Mouse (Mus musculus) adipocyte (in vitro differentiated cells): ENCODE data around the gene 2900026A02Rik.

Source experiments
- DNase-seq: peaks from one replicate; pipeline ENCODE4 v3.0.0-alpha.2; 2016; ENCODE audit warnings: low spot score

The 2900026A02Rik gene

DNA sequence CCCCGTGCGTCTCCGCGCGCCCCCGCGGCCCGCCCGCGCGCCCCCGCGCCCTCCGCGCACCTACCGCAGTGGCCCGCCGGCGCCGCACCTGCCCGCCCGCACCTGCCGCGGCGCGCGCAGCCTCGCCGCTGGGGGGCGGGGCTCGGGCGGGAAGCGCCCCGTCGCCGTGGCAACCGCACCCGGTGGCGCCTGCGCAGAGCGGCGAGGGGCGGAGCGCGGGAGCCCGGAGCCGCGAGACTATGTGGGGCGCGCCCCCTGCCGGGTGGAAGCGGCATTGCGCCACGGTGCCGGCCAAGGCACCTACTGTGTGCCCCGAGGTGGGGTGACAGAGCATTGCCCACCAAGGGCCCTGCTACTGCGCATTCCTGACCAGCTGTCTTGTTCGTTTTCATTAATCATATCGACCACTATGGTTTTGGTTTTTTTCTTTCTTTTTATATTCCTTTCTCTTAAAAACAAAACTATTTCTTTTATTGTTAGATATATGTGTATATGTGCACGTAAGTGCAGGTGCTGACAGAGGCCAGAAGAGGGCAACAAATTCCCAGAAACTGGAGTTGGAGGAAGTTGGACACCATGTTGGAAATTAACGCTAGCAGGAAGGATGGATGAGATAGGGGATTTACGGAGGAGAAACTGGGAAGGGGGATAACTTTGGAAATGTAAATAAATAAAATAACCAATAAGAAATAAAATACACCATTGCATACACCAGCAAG lies at the start of gene 2900026A02Rik:
2900026A02Rik (minus strand) TSS at position 90 of the 719 bp plus-strand sequence.
- DNase-seq, result no peak

DNA sequence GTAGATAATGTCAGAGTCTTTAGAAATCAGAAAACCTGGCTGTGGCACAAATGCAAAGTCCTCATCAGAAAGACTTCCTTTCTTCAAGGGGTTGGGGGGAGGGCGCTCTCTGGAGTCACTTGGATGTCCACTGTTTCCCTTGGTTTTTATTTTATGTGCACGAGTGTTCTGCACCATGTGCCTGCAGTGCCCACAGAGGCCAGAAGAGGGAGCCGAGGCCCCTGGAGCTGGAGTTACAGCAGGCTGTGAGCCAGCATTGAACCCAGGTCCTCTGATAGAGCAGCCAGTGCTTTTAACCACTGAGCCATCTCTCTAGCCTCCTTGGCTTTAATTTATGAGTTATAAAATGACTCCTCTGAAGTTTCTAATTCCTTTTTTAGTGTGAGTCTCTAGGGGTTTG lies 49.0 kb upstream of the 2900026A02Rik start:
- DNase-seq, result no peak

DNA sequence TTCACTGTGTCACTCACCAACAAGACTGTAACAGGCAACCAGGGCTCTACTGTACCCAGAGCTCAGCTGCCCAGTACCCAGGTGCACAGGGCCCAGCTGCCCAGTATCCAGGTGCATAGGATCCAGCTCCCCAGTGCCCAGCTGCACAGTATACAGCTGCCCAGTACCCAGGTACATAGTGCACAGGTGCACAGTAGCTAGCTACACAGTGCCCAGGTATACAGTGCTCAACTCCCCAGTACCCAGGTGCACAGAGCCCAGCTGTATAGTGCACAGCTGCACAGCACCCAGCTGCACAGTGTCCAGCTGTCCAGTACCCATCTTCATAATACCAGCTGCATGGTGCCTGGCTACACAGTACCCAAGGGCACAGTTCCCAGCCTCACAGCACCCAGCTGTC lies 47.2 kb upstream of the 2900026A02Rik start:
- DNase-seq, result no peak

DNA sequence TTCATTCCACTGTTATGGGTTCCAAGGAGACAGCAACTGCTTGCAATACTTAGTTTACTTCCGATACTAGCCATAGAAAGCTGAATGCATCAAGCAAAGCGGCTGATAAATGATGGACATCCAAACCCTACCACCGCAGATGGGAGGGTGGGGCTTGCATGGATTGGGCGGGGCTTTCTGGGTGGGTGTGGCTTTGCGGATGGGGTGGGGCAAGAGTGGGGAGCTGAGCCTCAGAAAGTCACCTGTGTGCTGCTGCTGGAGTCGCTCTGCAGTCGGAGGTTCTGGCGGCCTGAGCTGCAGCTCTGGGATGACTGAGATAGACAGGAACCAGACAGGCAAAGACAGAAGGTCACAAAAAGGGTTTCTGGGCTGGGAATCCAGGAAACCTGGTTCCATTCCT lies 44.6 kb upstream of the 2900026A02Rik start:
- DNase-seq, result no peak

DNA sequence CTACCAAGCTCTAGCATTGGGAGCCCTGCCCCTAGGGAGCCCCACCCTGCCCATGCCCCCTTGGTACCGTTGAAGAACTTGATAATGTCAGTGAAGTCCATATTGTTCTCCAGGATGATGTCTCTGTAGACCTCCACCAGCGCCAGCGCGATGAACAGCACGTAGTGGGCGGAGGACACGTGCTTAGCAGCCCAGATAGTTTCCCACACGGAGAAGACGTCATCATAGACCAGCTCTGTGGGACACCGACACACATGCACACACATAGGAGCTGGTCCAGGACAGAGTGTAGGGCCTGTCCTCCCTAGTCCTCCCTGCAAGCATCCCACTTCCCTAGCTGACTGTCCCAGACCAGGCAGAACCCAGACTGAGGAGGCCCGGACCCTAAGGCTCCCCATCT lies 29.8 kb upstream of the 2900026A02Rik start:
- DNase-seq, result no peak

DNA sequence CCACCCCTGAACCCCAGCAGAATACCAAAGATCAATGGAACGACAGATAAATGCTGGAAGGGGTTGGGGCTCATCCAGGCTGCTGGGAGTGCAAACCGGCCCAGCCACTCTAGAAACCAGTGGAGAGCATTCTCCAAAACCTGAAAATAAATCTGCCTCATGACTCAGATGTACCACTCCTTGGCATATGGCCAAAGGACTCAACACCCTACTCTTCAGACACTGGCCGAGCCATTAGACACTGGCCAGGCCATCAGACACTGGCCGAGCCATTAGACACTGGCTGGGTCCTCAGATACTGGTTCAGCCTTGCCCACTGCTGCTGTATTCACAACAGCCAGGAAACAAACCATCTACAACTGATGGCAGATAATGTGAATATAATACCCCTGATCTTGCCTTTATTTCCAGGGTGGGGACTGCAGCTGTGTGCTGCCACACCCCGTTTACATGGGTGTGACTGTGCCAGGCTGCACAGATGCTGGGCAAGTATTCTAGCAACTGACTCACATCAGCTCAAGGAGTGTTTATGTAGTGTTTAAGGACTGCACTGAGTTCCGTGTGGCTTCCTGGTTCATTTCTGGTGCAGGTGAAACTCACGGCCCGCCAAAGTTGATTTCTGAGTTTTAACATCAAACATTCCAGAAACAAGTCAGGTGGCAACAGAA lies 28.4 kb upstream of the 2900026A02Rik start:
- no peak for DNase-seq

DNA sequence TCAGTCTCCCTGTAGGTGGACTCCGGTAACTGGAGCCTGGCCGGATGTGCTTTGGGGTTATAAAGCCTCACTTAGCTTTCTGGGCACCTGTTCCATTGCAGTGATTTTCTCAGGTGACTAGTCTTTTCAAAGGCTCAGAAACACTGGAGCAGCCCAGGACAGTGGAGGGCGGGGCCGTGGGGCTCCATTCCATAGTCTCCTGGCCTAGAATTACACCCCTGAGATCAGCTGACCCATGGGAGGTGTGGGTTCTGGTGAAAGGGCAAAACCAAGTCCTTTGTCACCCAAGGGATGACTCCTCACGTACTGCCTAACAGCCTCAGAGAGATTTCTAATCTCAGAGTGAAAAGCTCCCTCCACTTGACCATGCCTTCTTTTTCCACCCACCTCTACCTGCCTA lies 9.2 kb upstream of the 2900026A02Rik start:
- no peak for DNase-seq

DNA sequence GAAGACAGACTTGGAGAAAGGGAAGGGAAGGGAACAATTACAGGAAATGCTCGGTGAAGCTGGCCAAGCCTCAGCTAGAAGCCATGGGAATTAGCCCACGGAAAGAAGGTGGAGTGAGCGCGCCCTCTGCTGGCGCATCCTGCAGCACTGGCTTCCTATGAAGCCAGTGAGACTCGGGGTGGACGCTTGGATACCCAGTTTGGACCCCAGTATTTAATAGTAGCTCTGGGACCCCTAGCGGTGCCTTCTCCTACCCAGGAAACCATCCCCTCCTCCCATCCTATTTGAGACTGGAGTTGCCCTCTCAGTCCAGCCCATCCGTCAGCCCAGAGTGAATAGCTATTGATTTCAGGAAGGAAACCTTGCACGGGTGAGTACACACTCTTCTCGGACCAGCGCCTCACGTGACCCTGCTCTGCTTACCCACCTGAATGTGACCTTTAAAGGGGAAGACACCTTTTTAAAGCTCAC lies 5.6 kb upstream of the 2900026A02Rik start, which contains the start of gene Tmem211:
Tmem211 (plus strand) TSS at position 278 of the 471 bp plus-strand sequence.
- DNase-seq, result no peak

DNA sequence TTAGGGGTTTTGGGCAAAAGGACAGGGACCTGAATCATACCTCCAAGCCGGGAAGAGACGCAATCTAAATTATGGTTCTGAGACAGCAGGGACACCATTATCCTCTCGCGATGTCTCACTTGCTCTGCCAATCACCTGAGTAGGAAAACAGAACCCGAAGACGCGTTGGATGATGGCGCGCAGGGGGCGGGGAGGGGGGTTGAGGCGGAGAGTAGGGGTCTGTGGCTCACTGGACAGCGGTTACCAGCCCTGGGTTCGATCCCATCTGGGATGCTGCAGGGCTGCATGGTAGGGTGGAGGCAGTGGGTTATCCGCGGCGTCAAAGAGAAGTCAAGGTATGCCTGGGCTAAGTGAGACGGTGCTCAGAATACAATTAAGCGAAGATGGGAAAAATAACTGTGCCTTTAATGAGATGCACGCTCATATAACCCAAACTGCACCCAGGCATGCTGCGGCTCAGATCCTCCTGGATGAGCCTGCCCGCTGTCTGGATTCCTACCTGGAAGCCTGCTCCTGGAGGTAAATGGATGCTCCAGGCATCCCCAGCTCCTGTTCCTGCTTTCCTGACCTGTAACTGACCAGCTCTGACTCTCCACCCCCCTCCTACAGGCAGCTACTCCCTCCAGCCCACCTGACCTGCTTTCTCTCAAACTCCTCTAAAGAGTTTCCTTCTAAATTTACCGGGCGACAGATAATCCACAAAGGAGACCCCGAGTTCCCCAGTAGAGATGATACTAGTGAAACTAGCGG lies 4.8 kb upstream of the 2900026A02Rik start:
- DNase-seq, result no peak

DNA sequence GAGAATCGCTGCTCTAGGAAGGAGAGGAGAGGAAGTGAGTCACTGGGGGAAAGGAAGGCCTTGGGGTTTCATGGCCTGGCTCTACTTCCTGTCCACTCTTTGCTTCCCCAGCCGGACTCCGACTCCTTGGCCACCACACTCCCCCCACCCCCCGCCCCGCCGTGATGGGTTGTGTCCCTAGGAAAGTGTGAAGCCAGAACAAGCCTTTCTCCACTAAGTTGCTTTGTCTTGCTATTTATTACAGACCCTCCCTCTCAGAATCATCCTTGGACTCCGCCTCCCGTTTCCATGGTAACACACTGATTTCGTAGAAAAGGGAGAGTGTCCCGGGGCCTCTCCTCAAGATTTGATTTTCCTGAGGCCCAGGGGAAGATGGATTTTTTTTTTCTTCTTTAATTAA lies 4.2 kb upstream of the 2900026A02Rik start:
- no peak for DNase-seq

DNA sequence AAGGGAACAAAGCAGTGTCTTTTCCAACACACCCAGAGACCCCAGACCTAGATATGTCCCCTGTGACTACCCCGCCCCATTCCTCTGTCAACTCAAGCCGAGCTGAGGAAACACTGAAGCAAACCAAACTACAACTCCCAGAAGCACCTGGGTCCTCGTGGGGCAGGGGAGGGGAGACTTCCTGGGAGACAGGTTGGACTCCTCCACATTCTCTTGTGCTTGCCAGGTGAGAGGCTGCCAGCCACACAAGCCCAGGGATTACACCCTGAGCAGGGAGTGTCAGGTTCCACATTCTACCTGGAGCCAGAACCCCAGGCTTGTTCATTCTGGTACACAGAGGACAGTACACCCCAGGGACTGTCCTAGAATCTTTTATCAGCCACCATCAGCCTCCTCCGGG lies 2.9 kb upstream of the 2900026A02Rik start:
- no peak for DNase-seq

DNA sequence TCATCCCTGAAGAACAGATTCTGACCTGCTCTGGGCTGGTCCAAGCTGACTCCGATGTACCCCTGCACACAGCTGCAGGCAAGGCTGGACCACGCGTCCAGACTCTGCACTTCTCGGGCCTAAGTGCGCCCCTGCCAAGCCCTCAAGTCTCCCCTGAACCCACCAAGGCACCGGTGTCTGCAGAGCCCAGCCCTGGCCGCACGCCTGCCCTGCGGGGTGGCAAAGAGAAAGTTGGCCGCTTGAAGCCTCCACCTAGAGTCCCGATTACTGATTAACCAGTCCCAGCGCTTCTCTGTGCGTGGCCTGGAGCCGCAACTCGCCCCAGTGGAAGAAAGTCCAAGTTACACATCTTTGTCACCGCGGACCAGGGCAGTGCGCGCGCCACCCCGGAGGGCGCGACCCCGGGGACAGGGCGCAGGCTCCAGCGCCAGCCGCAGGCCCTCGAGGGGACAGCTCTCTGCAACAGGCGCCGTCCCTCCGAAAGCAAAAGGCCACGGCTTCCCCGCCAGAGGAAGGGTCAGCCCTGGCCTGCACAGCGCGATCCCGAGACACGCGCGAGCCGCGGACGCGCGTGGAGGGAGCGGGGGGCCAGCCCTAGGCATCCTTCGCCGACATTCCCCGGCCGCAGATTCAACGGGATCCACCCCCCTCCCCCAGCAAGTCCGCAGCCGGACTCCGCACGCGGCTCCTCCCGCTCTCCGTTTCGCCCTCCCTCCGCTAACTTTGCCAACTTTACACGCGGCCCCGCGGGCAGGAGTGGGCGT lies 471 bp downstream of the 2900026A02Rik start:
- no peak for DNase-seq

DNA sequence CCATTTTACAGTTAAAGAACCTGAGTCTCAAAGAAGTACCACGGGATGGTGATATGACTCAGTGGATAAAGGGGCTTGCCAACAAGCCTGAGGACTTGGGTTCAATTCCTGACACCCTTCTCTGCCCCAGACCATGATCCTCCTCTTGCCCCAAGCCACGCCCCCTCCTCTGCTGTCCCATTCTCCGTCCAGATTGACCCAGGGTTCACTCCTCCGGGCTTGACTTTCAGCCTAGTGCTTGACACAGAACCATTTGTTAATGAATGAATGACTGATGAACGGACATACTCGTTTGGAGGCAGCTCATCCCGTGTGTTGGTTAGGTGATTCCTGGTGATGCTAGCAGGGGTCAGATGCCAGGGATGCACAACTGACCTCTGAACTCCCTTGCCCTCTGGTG lies 1.2 kb downstream of the 2900026A02Rik start:
- DNase-seq, result no peak

DNA sequence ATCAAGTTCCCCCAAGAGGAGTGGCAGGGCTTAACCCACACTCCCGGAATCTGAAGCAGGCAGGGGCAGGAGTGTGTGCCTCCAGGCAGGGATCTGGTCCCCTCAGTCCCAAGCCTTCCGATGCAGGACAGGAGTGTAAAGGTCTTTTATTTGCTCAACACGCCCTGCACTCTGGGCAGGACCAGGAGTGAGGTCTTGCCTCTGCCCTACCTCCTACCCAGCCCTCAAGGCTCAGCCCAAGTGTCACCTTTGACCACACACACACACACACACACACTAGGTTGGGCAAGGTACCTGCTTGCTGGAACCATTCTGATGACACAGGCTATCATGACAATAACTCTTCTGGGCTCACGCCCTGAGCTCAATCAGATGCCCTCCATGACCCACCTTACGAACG lies 1.6 kb downstream of the 2900026A02Rik start:
- no peak for DNase-seq

DNA sequence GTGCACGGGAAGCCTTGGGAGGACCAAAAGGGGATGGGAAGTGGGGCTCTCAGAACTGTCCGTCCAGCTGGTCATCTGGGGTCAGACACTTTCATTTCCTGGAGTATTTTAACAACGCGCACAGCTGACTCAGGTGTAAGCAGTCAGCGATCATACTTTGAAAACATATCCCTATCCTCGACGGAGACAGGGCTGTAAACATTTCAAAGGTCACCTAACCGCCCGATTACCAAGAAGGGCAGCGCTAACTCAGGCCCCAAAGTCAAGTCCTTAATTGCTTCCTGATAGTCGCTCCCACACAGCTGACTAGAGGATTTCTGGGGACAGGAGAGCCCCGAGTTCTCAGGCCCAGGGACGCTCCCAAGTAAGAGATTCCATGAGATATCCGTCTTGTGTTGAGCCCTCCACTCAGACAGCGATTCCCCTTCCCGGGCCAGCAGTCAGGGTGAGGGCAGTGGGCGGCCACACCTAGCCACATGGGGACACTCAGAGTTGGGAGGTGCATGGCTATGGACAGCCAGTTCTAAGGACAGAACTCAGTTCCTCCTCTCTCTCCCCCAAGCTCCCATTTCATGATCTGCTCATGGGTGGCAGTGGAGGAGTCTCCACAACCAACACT lies 2.3 kb downstream of the 2900026A02Rik start:
- DNase-seq, result no peak

DNA sequence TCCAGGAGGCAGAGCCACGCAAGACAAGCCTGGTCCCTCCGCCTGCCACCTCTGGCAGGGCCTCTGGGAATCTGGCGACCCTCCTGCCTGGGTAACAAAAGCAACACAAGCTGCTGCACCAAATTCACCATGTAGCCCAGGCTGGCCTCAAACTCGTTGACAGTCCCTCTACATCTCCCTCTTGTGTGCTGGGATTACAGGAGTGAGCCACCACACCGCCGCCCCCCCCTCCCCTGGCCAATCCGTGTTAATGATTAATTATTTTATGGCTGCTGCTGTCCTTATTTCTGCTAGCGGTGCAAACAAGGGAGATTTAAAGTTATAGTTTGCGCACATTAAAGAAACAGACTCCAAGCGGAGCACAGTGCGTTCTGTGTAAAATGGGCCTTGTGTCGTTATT lies 4.0 kb downstream of the 2900026A02Rik start:
- DNase-seq, result no peak

DNA sequence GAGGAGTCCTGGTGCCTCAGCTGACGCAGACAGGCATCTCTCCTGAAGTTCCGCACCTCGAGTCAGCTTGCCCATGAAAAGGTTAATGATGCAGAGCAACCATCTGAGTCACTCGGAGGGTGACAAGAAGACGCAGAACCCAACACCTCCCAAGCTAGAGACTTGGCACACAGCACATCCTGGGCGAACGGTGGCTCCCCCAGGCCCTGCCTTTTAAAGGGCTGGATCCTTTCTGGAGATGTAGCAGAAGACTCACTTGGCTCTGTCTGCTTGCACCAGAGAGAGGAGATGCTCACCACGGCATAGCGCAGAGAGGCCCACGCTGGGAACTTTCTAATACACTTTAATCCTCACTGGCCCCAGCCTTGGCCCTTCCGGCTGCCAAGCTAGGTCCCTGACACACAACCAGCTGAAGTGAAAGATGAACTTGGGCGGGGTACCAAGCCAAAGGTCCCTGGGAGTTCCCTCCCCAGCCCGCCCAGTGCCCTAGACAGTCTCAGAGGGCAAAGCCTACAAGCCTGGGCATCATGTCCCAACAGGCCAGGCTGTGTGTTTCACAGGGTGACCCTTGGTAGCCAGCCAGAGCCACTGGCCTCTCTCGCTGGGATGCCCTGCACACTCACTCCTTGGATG lies 4.6 kb downstream of the 2900026A02Rik start:
- no peak for DNase-seq

DNA sequence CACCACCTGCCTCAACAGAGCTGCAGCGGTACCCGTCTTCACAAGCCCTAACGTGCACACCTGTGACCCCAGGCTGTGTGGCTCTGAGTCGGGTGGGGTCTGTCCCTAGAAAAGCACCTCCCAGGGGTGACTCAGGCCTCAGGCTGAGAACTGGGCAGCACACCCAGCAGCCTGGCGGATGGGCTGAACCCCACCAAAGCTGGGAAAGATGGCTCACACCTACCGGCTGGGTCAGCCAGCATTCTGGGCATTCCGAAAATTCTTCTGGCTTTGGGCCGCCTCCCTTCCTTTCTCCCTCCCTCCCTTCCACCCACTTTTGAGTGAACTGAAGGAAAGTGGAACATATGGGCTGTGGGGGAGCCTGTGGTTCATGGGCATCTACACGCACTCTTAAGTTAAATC lies 5.4 kb downstream of the 2900026A02Rik start:
- no peak for DNase-seq

DNA sequence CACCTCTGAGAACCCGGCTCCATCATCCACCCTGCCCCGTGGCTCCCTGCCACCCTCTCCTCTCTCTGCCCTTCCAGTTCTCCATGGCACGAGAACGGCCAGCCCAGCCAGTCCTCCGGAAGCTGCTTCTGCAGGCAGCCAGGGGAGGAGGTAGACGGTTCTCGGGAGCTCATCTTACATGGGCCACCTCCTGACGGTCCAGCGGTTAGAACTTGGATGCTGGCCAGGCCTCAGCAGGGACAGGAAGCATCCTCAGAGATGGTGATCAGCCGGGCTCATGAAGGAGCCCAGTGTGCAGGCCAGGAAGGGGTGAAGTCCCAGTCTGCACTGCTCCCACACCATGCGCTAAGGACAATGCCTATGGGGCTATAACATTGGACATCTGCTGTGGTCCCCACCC lies 6.6 kb downstream of the 2900026A02Rik start:
- DNase-seq, result no peak

DNA sequence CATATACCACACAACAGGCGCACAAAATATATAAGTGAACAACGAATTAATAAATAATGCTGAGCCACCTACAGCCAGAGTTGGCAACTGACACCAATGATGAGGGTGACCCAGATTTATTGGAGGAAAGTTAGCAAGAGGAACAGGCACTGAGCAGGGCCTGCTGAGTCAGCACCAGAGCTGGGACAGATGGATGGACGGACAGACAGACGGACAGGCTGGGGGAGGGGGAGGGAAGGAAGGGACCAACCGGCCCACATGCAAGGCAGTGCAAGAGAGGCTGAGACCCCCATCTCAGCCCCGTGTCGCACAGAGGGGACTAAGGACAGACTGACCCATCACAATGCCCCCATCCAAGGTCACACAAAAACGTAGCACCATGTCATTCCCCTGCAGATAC lies 7.0 kb downstream of the 2900026A02Rik start:
- DNase-seq, result no peak

DNA sequence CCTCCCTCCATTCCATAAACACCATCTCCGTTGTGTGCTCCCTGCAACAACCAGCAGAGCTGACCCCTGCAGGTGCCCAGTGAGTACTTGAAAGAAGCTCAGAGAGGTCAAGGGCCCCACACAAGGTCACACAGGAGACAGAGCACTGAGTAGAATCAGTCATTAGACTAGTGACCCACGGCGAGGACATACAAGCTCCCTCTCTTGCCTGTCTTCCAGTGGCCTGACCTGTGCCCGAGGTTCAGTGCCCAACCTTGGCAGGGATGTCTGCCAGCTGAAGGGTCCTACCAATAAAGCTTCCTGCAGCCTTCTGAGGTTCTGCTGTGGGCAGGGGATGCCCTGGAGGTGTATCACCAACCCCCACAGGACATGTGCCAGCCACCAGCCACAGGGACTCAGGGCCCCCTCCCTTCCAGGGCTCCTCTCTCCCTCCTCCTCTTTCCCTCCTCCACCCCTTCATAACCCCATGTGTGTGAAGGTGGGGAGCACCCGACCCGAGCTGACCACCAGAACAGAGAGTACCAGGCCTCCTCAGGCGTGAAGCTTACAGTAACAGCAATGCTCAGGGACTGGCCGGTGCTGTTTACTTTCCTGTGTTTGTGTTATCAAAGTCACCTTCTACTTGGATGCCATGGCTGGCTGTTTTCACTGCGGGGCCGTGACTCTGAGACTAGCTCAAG lies 8.7 kb downstream of the 2900026A02Rik start:
- no peak for DNase-seq
